Mouse (Mus musculus): ENCODE measurements at regions not wholly inside any gene's neighbourhood (a gene's known extent, or its start where the extent isn't known, plus 50 kb on each side); places are given as distances from the start of the nearest gene placed in this dataset.
"Not testable (repeated sequence)": the region's sequence is repeated elsewhere in the genome, so short reads cannot be mapped to it uniquely, and the experiment has no call there.

DNA sequence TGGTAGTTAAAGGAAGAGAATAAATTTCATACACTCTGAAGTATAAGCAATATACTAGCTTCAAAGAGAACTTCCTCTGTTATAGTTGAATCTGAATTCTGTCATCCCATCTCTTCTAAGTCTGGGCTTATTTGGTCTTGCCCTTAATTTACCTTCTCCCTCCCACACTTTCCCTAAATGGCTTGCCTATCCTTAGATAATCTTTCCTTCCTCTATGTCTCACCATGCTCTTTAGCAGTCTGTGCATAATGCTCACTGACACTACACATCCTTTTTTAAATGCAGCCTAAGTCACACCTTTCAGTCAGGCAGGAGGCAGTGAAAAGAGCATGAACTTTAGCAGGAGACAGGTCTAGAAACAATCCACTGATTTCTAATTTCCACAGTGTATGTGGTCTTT, 1585.5 kb downstream of the Kcnt2 start:
- Histone ChIP-seq H3K27me3 (ENCODE audit: control insufficient read depth, insufficient read depth, low read length) (no peaks in the 10 kb centered on the region), H3K4me3 (ENCODE audit: insufficient read depth, low read depth, low read length) (no peak overlapping the region), H3K4me1 (ENCODE audit: control insufficient read depth, insufficient read depth, low read length) (no peaks in the 10 kb centered on the region), H3K9ac (ENCODE audit: low read depth, low read length) (no peak overlapping the region), H3K27ac (replicated peaks; ENCODE audit: insufficient read depth, low read depth, low read length) (no peak overlapping the region), H3K79me2 (ENCODE audit: control insufficient read depth, insufficient read depth, low read length) (no peaks in the 10 kb centered on the region), H3K36me3 (ENCODE audit: control insufficient read depth, insufficient read depth, low read length) (no peaks in the 10 kb centered on the region)
- TF ChIP-seq POLR2A (IDR thresholded peaks at IDR 0.05; ENCODE audit: extremely low read depth, insufficient read depth, low read length), result no peak
- TF ChIP-seq CTCF (IDR thresholded peaks at IDR 0.05; ENCODE audit: low read depth, low read length), result no peak
- DNase-seq (ENCODE audit: extremely low read depth, low read depth, low spot score), result no peak

DNA sequence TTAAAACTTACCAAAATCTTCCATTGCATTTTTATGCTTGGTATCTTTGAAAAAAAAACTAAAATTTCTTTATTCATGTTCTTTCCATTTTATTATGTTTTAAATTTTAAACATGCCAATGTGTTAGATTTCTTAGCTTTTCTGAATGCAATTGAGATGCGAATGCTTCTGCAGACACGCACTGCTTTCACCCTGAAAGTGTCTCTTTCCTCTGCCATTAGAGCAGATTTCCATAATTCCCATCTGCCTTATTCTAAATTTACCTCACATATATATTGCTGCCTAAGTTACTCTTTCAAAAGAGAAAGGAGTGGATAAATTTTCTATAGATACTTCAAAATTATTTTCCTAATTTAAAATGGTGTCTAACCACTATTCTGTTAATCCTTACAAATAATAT, 1596.6 kb downstream of the Kcnt2 start:
- Histone ChIP-seq H3K36me3 (ENCODE audit: control insufficient read depth, insufficient read depth, low read length) (no peaks in the 10 kb centered on the region), H3K4me1 (ENCODE audit: control insufficient read depth, insufficient read depth, low read length) (no peaks in the 10 kb centered on the region), H3K4me3 (ENCODE audit: insufficient read depth, low read depth, low read length) (no peak overlapping the region), H3K27ac (replicated peaks; ENCODE audit: insufficient read depth, low read depth, low read length) (no peak overlapping the region), H3K79me2 (ENCODE audit: control insufficient read depth, insufficient read depth, low read length) (no peaks in the 10 kb centered on the region), H3K27me3 (ENCODE audit: control insufficient read depth, insufficient read depth, low read length) (no peaks in the 10 kb centered on the region), H3K9ac (ENCODE audit: low read depth, low read length) (no peak overlapping the region)
- 83% methylated on average over 2 of the region's 2 CpGs for WGBS
- no peak for TF ChIP-seq POLR2A (IDR thresholded peaks at IDR 0.05; ENCODE audit: extremely low read depth, insufficient read depth, low read length)
- TF ChIP-seq CTCF (IDR thresholded peaks at IDR 0.05; ENCODE audit: low read depth, low read length), result no peak
- no peak for DNase-seq (ENCODE audit: extremely low read depth, low read depth, low spot score)

DNA sequence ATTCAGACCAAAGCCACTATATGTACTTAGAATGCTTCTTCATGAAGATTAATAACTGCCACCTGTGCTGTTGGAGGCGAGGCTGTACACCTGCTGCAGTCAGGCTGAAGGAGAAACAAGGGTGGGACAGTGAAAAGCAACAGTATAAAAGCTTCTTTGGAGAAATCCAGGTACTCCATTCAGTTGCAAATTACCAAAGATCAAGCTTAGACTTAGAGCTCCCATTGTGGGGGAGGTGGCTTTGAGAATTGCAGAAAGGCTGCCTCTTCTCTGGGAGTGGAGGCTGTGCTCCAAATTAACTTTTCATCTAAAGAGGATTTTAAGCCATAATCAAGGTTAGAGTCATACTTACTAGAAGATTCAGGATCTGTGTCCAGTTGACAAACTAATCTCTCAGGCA, 1607.9 kb downstream of the Kcnt2 start:
- not testable (repeated sequence) for H3K9ac ChIP-seq (ENCODE audit: low read depth, low read length); H3K36me3 ChIP-seq (ENCODE audit: control insufficient read depth, insufficient read depth, low read length); H3K4me1 ChIP-seq (ENCODE audit: control insufficient read depth, insufficient read depth, low read length); DNase-seq (ENCODE audit: extremely low read depth, low read depth, low spot score); H3K4me3 ChIP-seq (ENCODE audit: insufficient read depth, low read depth, low read length); H3K27ac ChIP-seq (replicated peaks; ENCODE audit: insufficient read depth, low read depth, low read length); H3K27me3 ChIP-seq (ENCODE audit: control insufficient read depth, insufficient read depth, low read length); H3K79me2 ChIP-seq (ENCODE audit: control insufficient read depth, insufficient read depth, low read length)
- 42% methylated on average over 1 of the region's 1 CpGs for WGBS

DNA sequence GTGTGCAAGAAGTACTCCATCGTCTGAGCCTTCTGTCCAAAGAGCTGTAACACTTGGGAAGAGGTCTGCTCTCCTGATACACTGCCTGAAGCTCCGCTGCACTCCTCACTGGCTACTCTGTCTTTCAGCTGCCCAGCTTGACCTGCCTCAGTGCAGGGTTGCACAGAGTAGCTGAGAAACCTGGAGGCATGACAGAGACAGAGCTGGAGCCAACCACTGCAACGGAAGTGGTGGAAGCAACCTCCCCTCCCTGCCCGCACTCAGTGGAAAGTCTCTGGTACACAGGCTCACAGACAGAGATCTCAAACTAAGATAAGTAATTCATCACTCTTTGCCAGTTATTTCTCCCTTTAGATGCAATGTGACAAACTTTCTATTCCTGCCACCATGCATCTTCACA, 1638.4 kb downstream of the Kcnt2 start:
- H3K36me3 ChIP-seq (ENCODE audit: control insufficient read depth, insufficient read depth, low read length), result no peaks in the 10 kb centered on the region
- WGBS, result 70% methylated on average over 4 of the region's 4 CpGs
- no peak overlapping the region for H3K27ac ChIP-seq (replicated peaks; ENCODE audit: insufficient read depth, low read depth, low read length)
- no peak overlapping the region for H3K9ac ChIP-seq (ENCODE audit: low read depth, low read length)
- no peak overlapping the region for H3K4me3 ChIP-seq (ENCODE audit: insufficient read depth, low read depth, low read length)
- no peaks in the 10 kb centered on the region for H3K4me1 ChIP-seq (ENCODE audit: control insufficient read depth, insufficient read depth, low read length)
- DNase-seq (ENCODE audit: extremely low read depth, low read depth, low spot score), result no peak
- no peaks in the 10 kb centered on the region for H3K79me2 ChIP-seq (ENCODE audit: control insufficient read depth, insufficient read depth, low read length)
- H3K27me3 ChIP-seq (ENCODE audit: control insufficient read depth, insufficient read depth, low read length), result no peaks in the 10 kb centered on the region
- no peak for TF ChIP-seq CTCF (IDR thresholded peaks at IDR 0.05; ENCODE audit: low read depth, low read length)
- no peak for TF ChIP-seq POLR2A (IDR thresholded peaks at IDR 0.05; ENCODE audit: extremely low read depth, insufficient read depth, low read length)

DNA sequence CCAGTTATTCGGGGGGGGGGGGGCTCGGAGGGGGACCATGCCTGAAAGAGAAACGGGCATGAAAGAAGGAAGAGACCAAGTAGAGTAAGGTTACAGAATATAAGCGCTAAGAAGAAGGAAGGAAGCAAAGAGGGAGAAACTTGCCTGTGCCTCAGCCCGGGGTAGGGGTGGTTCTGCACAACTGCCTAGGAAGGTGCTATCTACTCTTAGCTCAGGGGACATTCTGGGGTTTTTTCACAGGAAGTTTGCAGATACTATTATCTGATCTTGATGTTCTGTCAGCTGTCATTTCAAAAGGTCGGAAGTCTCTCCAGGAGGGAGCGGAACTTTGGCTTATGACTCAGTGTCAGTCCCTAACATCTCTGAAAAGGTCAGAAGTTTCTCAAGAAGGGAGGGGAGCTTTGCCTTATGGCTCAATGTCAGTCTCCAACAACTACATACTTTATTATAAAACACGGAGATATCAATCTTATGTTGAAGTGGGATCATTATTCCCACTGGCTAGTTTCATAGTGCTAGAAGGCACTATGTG, 1652.0 kb downstream of the Kcnt2 start:
- no peaks in the 10 kb centered on the region for H3K27me3 ChIP-seq (ENCODE audit: control insufficient read depth, insufficient read depth, low read length)
- H3K27ac ChIP-seq (replicated peaks; ENCODE audit: insufficient read depth, low read depth, low read length), result no peak overlapping the region
- TF ChIP-seq POLR2A (IDR thresholded peaks at IDR 0.05; ENCODE audit: extremely low read depth, insufficient read depth, low read length) (no peak), CTCF (IDR thresholded peaks at IDR 0.05; ENCODE audit: low read depth, low read length) (no peak)
- H3K36me3 ChIP-seq (ENCODE audit: control insufficient read depth, insufficient read depth, low read length), result no peaks in the 10 kb centered on the region
- 77% methylated on average over 8 of the region's 8 CpGs for WGBS
- no peaks in the 10 kb centered on the region for H3K4me1 ChIP-seq (ENCODE audit: control insufficient read depth, insufficient read depth, low read length)
- DNase-seq (ENCODE audit: extremely low read depth, low read depth, low spot score), result no peak
- no peak overlapping the region for H3K4me3 ChIP-seq (ENCODE audit: insufficient read depth, low read depth, low read length)
- H3K9ac ChIP-seq (ENCODE audit: low read depth, low read length), result no peak overlapping the region
- no peaks in the 10 kb centered on the region for H3K79me2 ChIP-seq (ENCODE audit: control insufficient read depth, insufficient read depth, low read length)

DNA sequence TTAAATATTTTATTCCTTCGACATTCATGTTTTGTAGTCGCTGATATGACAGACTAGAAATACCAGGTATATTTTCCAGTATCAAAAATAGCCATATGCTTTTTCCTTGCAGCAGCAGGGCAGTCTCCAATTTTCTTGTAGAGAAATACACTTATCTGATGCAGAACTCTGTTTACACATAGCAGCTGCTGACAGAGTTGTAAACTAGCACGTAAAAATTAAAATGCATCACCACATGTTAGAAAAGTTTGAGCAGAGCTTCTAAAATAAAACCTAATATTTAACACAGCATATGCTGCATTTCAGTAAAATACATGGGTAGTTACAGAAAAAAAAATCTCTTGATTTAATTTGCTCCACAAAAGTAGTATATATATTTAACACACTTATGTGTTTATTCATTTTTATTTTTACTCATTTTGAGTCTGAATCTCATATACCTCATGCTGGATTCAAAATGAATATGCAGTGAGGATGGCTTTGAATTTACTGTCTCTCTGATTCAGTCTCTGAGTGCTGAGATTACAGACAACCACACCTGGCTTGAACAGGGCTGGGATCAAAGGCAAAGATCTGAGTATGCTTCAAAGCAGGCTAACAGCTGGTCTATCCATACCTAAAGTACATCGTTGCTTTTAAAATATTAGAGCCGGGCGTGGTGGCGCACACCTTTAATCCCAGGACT, 1665.9 kb downstream of the Kcnt2 start:
- no peaks in the 10 kb centered on the region for H3K79me2 ChIP-seq (ENCODE audit: control insufficient read depth, insufficient read depth, low read length)
- no peaks in the 10 kb centered on the region for H3K4me1 ChIP-seq (ENCODE audit: control insufficient read depth, insufficient read depth, low read length)
- no peaks in the 10 kb centered on the region for H3K36me3 ChIP-seq (ENCODE audit: control insufficient read depth, insufficient read depth, low read length)
- H3K27ac ChIP-seq (replicated peaks; ENCODE audit: insufficient read depth, low read depth, low read length), result no peak overlapping the region
- H3K27me3 ChIP-seq (ENCODE audit: control insufficient read depth, insufficient read depth, low read length), result no peaks in the 10 kb centered on the region
- H3K4me3 ChIP-seq (ENCODE audit: insufficient read depth, low read depth, low read length), result no peak overlapping the region
- DNase-seq (ENCODE audit: extremely low read depth, low read depth, low spot score), result no peak
- 87% methylated on average over 7 of the region's 7 CpGs for WGBS
- TF ChIP-seq POLR2A (IDR thresholded peaks at IDR 0.05; ENCODE audit: extremely low read depth, insufficient read depth, low read length) (no peak), CTCF (IDR thresholded peaks at IDR 0.05; ENCODE audit: low read depth, low read length) (no peak)
- no peak overlapping the region for H3K9ac ChIP-seq (ENCODE audit: low read depth, low read length)
